Mouse (Mus musculus): ENCODE measurements around the gene Slc16a13. TPM values are rescaled to one million over a fixed set of nuclear protein-coding genes. Genes with fewer than 3 reads are reported as not detected.

The Slc16a13 gene
- polyA plus RNA-seq, 1 experiment from 2014 or later = 9.4 TPM

DNA sequence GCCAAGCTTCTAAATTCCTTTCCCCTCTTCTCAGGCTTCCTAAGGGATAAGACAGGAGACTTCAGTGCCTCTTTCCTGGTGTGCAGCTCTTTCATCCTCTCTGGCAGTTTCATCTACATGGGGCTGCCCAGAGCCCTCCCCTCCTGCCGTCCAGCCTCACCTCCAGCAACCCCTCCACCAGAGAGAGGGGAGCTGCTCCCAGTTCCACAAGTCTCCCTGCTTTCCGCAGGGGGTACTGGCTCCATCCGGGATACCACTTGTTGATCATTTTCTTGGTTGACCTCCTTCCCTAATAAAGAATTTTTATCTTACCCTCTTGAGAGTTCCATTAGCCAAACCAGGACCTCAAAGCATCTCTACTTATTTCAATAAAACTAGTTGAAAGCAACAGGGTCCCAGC, 4.8 kb downstream of the Slc16a13 start:
- Histone ChIP-seq H3K4me3 (replicated peaks; ENCODE audit: low read length) (no peak overlapping the region), H3K36me3 (ENCODE audit: control insufficient read depth, insufficient read depth, low read length) (no peaks in the 10 kb centered on the region), H3K4me1 (ENCODE audit: control insufficient read depth, insufficient read depth, low read length) (peaks cover 9% of the 10 kb centered on the region; the same call in 1 of the 2 replicates), H3K27me3 (ENCODE audit: control insufficient read depth, insufficient read depth, low read length) (peaks cover 37% of the 10 kb centered on the region), H3K9me3 (replicated peaks; ENCODE audit: control insufficient read depth, low read length) (no peaks in the 10 kb centered on the region), H3K27ac (ENCODE audit: low read length) (no peak overlapping the region), H3K9ac (ENCODE audit: low read length) (no peak overlapping the region), H3K4me2 (ENCODE audit: low read depth, low read length) (no peak overlapping the region)
- 70% methylated on average over 3 of the region's 3 CpGs for WGBS
- ATAC-seq (ENCODE audit: insufficient read depth, low FRiP score) = no peak

DNA sequence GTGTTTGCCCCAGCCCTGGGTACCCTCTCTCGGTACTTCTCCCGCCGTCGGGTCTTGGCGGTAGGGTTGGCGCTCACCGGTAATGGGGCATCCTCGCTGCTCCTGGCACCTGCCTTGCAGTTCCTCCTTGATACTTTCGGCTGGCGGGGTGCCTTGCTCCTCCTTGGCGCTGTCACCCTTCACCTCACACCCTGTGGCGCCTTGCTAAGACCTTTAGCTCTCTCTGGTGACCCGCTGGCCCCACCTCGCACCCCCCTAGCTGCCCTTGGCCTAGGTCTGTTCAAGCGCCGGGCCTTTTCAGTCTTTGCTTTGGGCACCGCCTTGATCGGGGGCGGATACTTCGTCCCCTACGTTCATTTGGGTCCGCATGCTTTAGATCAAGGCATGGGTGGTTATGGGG, 5.6 kb downstream of the Slc16a13 start:
- Histone ChIP-seq H3K27me3 (ENCODE audit: control insufficient read depth, insufficient read depth, low read length) (peaks cover 37% of the 10 kb centered on the region), H3K9ac (ENCODE audit: low read length) (0 out of 2 replicates have a peak overlapping the region, but pooled peaks have one; percentile 23), H3K9me3 (replicated peaks; ENCODE audit: control insufficient read depth, low read length) (no peaks in the 10 kb centered on the region), H3K27ac (ENCODE audit: low read length) (no peak overlapping the region), H3K4me3 (replicated peaks; ENCODE audit: low read length) (no peak overlapping the region), H3K4me2 (ENCODE audit: low read depth, low read length) (no peak overlapping the region), H3K4me1 (ENCODE audit: control insufficient read depth, insufficient read depth, low read length) (peaks cover 7% of the 10 kb centered on the region; the same call in 1 of the 2 replicates), H3K36me3 (ENCODE audit: control insufficient read depth, insufficient read depth, low read length) (no peaks in the 10 kb centered on the region)
- no peak for ATAC-seq (ENCODE audit: insufficient read depth, low FRiP score)
- 24% methylated on average over 22 of the region's 22 CpGs for WGBS

DNA sequence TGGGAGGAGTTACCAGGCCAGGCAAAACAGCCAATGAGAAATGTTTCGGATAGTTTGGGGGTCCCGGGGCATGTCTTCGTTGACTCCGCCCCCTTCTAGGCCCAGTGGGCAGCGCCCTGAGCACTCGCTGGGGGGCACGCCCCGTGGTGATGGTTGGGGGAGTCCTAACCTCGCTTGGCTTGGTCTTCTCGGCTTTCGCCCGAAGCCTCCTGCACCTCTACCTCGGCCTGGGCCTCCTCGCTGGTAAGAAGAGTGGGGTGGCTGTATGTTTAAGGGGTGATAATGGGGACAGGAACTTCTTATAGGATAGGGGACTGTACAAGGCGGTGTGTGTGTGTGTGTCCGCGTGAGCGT, 6.0 kb downstream of the Slc16a13 start:
- H3K4me3 ChIP-seq (replicated peaks; ENCODE audit: low read length) = peak overlapping the region; percentile 40; the same call in 1 of the 2 replicates
- 10% methylated on average over 18 of the region's 18 CpGs for WGBS
- H3K4me1 ChIP-seq (ENCODE audit: control insufficient read depth, insufficient read depth, low read length) = peaks cover 3% of the 10 kb centered on the region; the same call in 1 of the 2 replicates
- H3K36me3 ChIP-seq (ENCODE audit: control insufficient read depth, insufficient read depth, low read length) = no peaks in the 10 kb centered on the region
- H3K27me3 ChIP-seq (ENCODE audit: control insufficient read depth, insufficient read depth, low read length) = peaks cover 37% of the 10 kb centered on the region
- H3K9me3 ChIP-seq (replicated peaks; ENCODE audit: control insufficient read depth, low read length) = no peaks in the 10 kb centered on the region
- ATAC-seq (ENCODE audit: insufficient read depth, low FRiP score) = no peak; the same call in 1 of the 2 replicates
- H3K4me2 ChIP-seq (ENCODE audit: low read depth, low read length) = peak overlapping the region; percentile 54; the same call in 1 of the 2 replicates
- H3K27ac ChIP-seq (ENCODE audit: low read length) = no peak overlapping the region
- no peak overlapping the region for H3K9ac ChIP-seq (ENCODE audit: low read length)

DNA sequence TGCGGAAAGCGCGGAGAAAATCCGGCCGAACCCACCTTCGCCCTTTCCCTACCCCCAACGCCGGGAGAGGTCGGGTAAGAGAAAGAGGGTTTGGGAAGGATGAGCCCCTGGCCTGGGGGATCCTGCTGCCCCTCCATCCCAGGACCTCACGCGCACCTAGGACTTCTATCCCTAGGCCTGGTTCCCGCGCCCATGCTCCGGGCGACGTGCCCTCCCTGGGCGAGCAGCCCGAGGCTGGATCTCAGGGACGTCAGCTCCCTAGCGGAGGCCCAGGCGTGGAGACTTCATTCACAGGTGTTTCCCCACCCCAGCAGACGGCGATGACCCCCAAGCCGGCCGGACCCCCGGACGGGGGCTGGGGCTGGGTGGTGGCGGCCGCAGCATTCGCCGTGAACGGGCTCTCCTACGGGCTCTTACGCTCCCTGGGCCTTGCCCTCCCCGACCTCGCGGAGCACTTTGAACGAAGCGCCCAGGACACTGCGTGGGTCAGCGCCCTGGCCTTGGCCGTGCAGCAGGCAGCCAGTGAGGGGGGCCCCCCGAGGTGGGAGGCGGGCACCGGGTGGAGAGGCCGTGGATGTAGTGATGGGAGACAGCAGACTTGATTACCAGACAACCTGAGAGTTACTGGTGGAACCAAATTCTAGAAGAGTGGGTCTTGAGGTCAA, 6.5 kb downstream of the Slc16a13 start:
- H3K9ac ChIP-seq (ENCODE audit: low read length) = peak overlapping the region; percentile 66
- H3K27me3 ChIP-seq (ENCODE audit: control insufficient read depth, insufficient read depth, low read length) = peaks cover 37% of the 10 kb centered on the region
- no peaks in the 10 kb centered on the region for H3K36me3 ChIP-seq (ENCODE audit: control insufficient read depth, insufficient read depth, low read length)
- no peak overlapping the region for H3K27ac ChIP-seq (ENCODE audit: low read length)
- peak overlapping the region; percentile 40 for H3K4me3 ChIP-seq (replicated peaks; ENCODE audit: low read length)
- WGBS = 2% methylated on average over 46 of the region's 46 CpGs
- H3K4me2 ChIP-seq (ENCODE audit: low read depth, low read length) = peak overlapping the region; percentile 54
- ATAC-seq (ENCODE audit: insufficient read depth, low FRiP score) = 0 out of 2 replicates have a peak, but pooled peaks have one; percentile 26
- peaks cover 3% of the 10 kb centered on the region; the same call in 1 of the 2 replicates for H3K4me1 ChIP-seq (ENCODE audit: control insufficient read depth, insufficient read depth, low read length)
- no peaks in the 10 kb centered on the region for H3K9me3 ChIP-seq (replicated peaks; ENCODE audit: control insufficient read depth, low read length)

DNA sequence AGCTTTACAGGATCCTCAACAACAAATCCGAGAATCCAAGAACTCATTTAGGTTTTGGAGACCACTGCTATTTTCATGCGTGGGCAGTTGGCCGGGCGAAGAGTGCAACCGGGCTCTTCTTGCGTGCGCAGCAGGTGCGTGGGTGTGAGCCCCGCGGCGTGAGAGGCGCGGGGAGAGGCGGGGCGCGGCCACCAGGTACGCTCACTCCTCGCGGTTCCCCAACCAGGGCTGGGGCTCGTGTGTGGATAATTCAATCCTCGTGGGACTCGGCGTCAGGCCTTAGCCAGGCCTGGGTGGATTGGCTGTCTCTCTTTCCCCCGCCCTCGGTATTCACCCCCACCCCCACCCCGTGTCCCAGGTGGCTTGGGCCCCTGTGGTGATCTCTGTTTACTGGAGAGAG, 7.1 kb downstream of the Slc16a13 start:
- Histone ChIP-seq H3K27ac (ENCODE audit: low read length) (no peak overlapping the region), H3K36me3 (ENCODE audit: control insufficient read depth, insufficient read depth, low read length) (no peaks in the 10 kb centered on the region), H3K27me3 (ENCODE audit: control insufficient read depth, insufficient read depth, low read length) (peaks cover 37% of the 10 kb centered on the region), H3K9me3 (replicated peaks; ENCODE audit: control insufficient read depth, low read length) (no peaks in the 10 kb centered on the region), H3K4me3 (replicated peaks; ENCODE audit: low read length) (peak overlapping the region; percentile 40), H3K4me2 (ENCODE audit: low read depth, low read length) (peak overlapping the region; percentile 54), H3K9ac (ENCODE audit: low read length) (peak overlapping the region; percentile 66), H3K4me1 (ENCODE audit: control insufficient read depth, insufficient read depth, low read length) (peaks cover 3% of the 10 kb centered on the region; the same call in 1 of the 2 replicates)
- WGBS = 7% methylated on average over 26 of the region's 26 CpGs
- peak; percentile 11; the same call in 1 of the 2 replicates for ATAC-seq (ENCODE audit: insufficient read depth, low FRiP score)

DNA sequence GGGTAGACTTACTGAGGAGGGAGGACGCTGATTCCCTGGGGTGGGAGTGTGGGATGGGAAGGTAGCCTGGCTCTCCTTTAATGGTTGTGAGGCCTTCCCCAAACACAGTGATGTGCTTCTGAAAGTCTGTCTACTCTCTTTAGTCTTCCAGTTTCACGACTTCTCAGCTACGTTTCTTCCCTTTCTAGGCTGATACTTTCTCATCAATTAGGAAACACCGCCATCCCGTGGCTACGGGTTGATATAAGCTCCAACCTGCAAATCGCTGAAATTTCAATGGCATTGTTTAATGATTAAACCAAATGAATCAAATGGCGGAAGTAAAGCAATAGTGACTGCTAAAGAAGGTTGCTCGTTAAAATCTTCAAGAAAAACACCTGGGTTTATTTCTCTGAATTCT, 8.0 kb downstream of the Slc16a13 start:
- H3K27me3 ChIP-seq (ENCODE audit: control insufficient read depth, insufficient read depth, low read length) = peaks cover 37% of the 10 kb centered on the region
- peaks cover 3% of the 10 kb centered on the region; the same call in 1 of the 2 replicates for H3K4me1 ChIP-seq (ENCODE audit: control insufficient read depth, insufficient read depth, low read length)
- 0 out of 2 replicates have a peak overlapping the region, but pooled peaks have one; percentile 54 for H3K4me2 ChIP-seq (ENCODE audit: low read depth, low read length)
- H3K27ac ChIP-seq (ENCODE audit: low read length) = no peak overlapping the region
- H3K9me3 ChIP-seq (replicated peaks; ENCODE audit: control insufficient read depth, low read length) = no peaks in the 10 kb centered on the region
- no peak for ATAC-seq (ENCODE audit: insufficient read depth, low FRiP score)
- 7% methylated on average over 9 of the region's 9 CpGs for WGBS
- H3K4me3 ChIP-seq (replicated peaks; ENCODE audit: low read length) = no peak overlapping the region
- H3K36me3 ChIP-seq (ENCODE audit: control insufficient read depth, insufficient read depth, low read length) = no peaks in the 10 kb centered on the region
- peak overlapping the region; percentile 49; the same call in 1 of the 2 replicates for H3K9ac ChIP-seq (ENCODE audit: low read length)

DNA sequence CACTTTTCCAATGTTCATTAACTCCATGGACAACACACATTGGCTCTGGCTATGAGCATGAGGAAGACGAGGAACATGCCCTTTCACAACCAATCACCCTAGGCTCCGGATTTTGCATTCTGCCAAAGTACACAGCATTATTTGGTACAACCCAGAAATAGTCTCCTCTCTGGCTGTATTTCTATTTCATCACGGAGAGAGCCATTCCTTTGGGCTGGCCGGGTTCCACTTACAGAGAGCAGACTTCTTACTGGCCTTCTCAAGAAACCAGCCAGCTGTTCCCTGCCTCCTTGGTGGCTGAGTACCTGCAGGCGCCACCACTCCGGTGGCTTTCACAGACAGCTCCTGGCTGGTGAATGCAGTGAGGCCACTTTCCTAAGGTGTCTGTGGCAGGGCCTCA, 8.4 kb downstream of the Slc16a13 start, which contains the start of gene Slc16a11:
Slc16a11 (plus strand) TSS at position 330 of the 400 bp plus-strand sequence.
- H3K9ac ChIP-seq (ENCODE audit: low read length) = peak within 1 kb of the TSS; percentile 66
- 50% methylated on average over 6 of the region's 6 CpGs for WGBS
- peak within 1 kb of the TSS; percentile 40 for H3K4me3 ChIP-seq (replicated peaks; ENCODE audit: low read length)
- H3K27me3 ChIP-seq (ENCODE audit: control insufficient read depth, insufficient read depth, low read length) = peaks cover 35% of the 10 kb centered on the region
- no peak for ATAC-seq (ENCODE audit: insufficient read depth, low FRiP score)
- H3K4me2 ChIP-seq (ENCODE audit: low read depth, low read length) = peak within 1 kb of the TSS; percentile 54
- no peak within 1 kb of the TSS for H3K27ac ChIP-seq (ENCODE audit: low read length)
- no peaks in the 10 kb centered on the region for H3K9me3 ChIP-seq (replicated peaks; ENCODE audit: control insufficient read depth, low read length)
- peaks cover 3% of the 10 kb centered on the region; the same call in 1 of the 2 replicates for H3K4me1 ChIP-seq (ENCODE audit: control insufficient read depth, insufficient read depth, low read length)
- H3K36me3 ChIP-seq (ENCODE audit: control insufficient read depth, insufficient read depth, low read length) = no peaks in the 10 kb centered on the region

DNA sequence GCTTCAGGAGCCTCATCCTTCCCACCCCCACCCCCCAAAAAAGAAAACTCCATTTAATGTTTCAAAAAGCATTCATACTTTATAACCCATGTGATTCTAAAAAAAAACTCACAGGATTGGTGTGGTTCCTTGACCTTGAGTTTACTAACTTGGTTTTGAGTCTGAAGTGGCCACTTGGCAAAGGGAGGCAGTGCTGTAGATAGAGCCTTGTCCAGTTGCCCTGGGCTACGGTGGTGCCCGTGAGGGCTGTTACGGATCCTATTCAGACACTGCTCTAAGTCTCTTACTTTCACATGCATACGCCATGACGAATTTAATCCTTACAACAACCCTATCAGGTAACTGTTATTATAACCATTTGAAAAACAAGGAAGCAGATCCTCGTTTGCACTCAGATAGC, 8.9 kb downstream of the Slc16a13 start:
- Histone ChIP-seq H3K27me3 (ENCODE audit: control insufficient read depth, insufficient read depth, low read length) (peaks cover 32% of the 10 kb centered on the region), H3K27ac (ENCODE audit: low read length) (no peak overlapping the region), H3K9me3 (replicated peaks; ENCODE audit: control insufficient read depth, low read length) (no peaks in the 10 kb centered on the region), H3K4me1 (ENCODE audit: control insufficient read depth, insufficient read depth, low read length) (peaks cover 3% of the 10 kb centered on the region; the same call in 1 of the 2 replicates), H3K4me2 (ENCODE audit: low read depth, low read length) (no peak overlapping the region), H3K36me3 (ENCODE audit: control insufficient read depth, insufficient read depth, low read length) (no peaks in the 10 kb centered on the region), H3K4me3 (replicated peaks; ENCODE audit: low read length) (no peak overlapping the region), H3K9ac (ENCODE audit: low read length) (no peak overlapping the region)
- ATAC-seq (ENCODE audit: insufficient read depth, low FRiP score) = no peak
- WGBS = 79% methylated on average over 6 of the region's 6 CpGs

DNA sequence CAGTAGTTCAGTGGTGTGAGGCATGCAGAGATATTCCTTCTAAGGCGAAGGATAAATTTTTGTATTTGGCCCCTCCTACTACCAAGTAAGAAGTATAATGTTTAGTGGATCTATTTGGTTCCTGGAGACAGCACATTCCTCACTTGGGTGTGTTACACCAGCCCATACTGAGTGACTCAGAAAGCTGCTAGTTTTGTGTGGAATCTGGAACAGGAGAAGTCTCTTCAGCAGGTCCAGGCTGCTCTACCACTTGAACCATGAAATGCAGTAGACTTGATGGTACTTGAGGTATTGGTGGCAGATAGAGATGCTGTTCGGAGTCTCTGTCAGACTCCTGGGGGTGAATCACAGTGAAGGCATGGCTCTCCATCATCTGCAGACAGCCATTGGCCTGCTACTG, 10.2 kb downstream of the Slc16a13 start:
- no peak overlapping the region for H3K9ac ChIP-seq (ENCODE audit: low read length)
- H3K27ac ChIP-seq (ENCODE audit: low read length) = no peak overlapping the region; the same call in 1 of the 2 replicates
- peaks cover 28% of the 10 kb centered on the region for H3K27me3 ChIP-seq (ENCODE audit: control insufficient read depth, insufficient read depth, low read length)
- H3K4me3 ChIP-seq (replicated peaks; ENCODE audit: low read length) = no peak overlapping the region
- H3K36me3 ChIP-seq (ENCODE audit: control insufficient read depth, insufficient read depth, low read length) = no peaks in the 10 kb centered on the region
- H3K4me1 ChIP-seq (ENCODE audit: control insufficient read depth, insufficient read depth, low read length) = peaks cover 3% of the 10 kb centered on the region; the same call in 1 of the 2 replicates
- H3K9me3 ChIP-seq (replicated peaks; ENCODE audit: control insufficient read depth, low read length) = no peaks in the 10 kb centered on the region
- WGBS = 69% methylated on average over 2 of the region's 2 CpGs
- ATAC-seq (ENCODE audit: insufficient read depth, low FRiP score) = no peak
- H3K4me2 ChIP-seq (ENCODE audit: low read depth, low read length) = no peak overlapping the region

All from stomach, embryonic 16.5 days (tissue).